Mouse (Mus musculus) MN1 (cell line): ENCODE data around the gene Agap2.

Experiments used
- DNase-seq: peaks from one replicate; pipeline ENCODE4 v3.0.0-alpha.2; 2016; ENCODE audit warnings: low spot score

Agap2 gene

GRCm38 (mm10) chr10:127076082-127076481 lies 998 bp downstream of the Agap2 start:
- DNase-seq, result no peak

GRCm38 (mm10) chr10:127077515-127077914 lies 2.4 kb downstream of the Agap2 start:
- DNase-seq, result no peak

- peak; percentile 74 for DNase-seq
Observed at GRCm38 (mm10) chr10:127078001-127078676, 3.1 kb downstream of the Agap2 start.

- DNase-seq, result peak; percentile 70
Observed at GRCm38 (mm10) chr10:127078677-127079575, 3.8 kb downstream of the Agap2 start.

GRCm38 (mm10) chr10:127079665-127080391 lies 4.7 kb downstream of the Agap2 start:
- DNase-seq, result no peak

- DNase-seq, result peak; percentile 65
Observed at GRCm38 (mm10) chr10:127080901-127081780, 6.1 kb downstream of the Agap2 start.

- DNase-seq, result peak; percentile 78
Observed at GRCm38 (mm10) chr10:127081996-127082620, 7.0 kb downstream of the Agap2 start.

- DNase-seq, result peak; percentile 50
Observed at GRCm38 (mm10) chr10:127083292-127083914, 8.3 kb downstream of the Agap2 start.

- peak; percentile 56 for DNase-seq
Observed at GRCm38 (mm10) chr10:127083915-127084306, 8.8 kb downstream of the Agap2 start.

GRCm38 (mm10) chr10:127085052-127085451 lies 10.0 kb downstream of the Agap2 start:
- no peak for DNase-seq

GRCm38 (mm10) chr10:127085633-127086032 lies 10.5 kb downstream of the Agap2 start:
- no peak for DNase-seq

GRCm38 (mm10) chr10:127090560-127091411 lies 15.7 kb downstream of the Agap2 start:
- DNase-seq, result peak; percentile 53

- DNase-seq, result peak; percentile 78
Observed at GRCm38 (mm10) chr10:127091507-127092396, 16.7 kb downstream of the Agap2 start.

GRCm38 (mm10) chr10:127092742-127093141 lies 17.7 kb downstream of the Agap2 start:
- no peak for DNase-seq

GRCm38 (mm10) chr10:127094382-127094802 lies 19.3 kb downstream of the Agap2 start:
- DNase-seq, result peak; percentile 73

- no peak for DNase-seq
Observed at GRCm38 (mm10) chr10:127098514-127098913, 23.4 kb downstream of the Agap2 start.

GRCm38 (mm10) chr10:127099191-127099590 lies 24.1 kb downstream of the Agap2 start:
- no peak for DNase-seq

- no peak for DNase-seq
Observed at GRCm38 (mm10) chr10:127099868-127100267, 24.8 kb downstream of the Agap2 start.
